Mouse (Mus musculus): ENCODE data around the gene Ins2. TPM values are rescaled to one million over a fixed set of nuclear protein-coding genes. Genes with fewer than 3 reads are reported as not detected.

Gene Ins2
- not detected in 2 replicates for polyA plus RNA-seq (2021; fragmentation: Nextera tagmentation)
- long read RNA-seq, experiment 1, partial matches to known transcripts = 0 of 1 reads
- long read RNA-seq, experiment 1, other reads (novel, unspliced or antisense) = 1 of 1 reads
- long read RNA-seq, experiment 2 = 0 reads

DNA sequence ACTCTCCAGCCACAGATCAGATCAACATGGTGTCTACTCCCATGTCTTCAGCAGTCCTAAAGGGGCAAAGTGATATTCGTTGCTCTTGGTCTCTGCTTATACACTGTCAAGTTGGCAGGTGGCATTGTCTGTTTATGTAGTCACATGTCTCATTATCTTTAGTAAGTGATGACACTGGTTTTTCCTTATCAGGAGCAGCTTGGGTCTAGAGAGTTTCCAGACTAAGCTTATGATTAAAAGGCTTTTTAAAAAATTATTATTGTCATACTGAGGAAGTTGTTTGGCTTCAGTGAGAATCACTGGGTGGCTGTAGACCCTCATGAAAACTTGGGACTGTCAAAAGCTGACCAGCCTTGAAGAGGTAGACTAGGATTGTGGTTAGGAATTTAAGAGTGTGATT lies at the start of gene Ins2:
Gene Ins2, minus strand, starts transcription at position 101 of the 400 bp plus-strand sequence.

DNA sequence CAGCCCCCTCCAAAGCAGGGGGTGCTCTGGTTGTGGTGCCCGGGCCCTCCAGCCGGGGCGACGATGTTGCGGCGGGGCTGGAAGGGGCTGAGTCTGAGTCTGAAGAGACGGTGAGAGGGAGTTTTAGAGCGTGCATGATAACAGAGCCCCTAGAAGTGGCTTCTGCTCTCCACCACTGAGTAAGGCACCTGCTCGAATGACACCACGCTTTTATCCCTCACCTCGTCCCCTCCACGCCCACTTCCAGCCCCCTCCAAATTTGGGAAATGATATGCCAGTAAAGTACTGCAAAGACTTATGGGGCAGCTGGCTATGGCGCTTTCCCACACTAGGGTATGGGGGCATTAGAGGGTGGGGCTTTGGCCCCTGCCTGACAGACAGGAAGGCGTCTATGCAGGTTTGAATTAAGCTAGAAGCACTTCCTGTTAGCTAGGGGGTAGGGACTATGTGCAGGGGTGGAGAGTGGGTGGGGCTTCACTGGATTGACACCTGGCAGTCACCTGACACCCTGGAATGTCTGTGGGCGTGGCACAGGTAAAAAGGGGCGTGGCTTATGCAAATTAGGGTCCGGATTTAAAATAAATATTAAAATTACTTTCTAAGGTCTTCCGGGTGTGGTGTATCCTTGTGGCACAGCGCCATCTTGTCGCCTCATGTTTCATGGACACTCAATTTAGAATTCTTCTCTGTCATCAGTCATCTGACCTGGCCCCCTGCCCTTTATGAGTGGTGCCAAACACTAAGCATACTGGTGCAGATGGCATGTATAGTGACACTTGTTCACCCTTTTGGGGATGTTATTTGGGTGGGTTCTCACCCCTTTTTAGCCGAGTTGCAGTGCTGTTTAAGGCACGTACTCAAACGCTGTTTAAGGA lies 73.2 kb downstream of the Ins2 start, which contains the start of gene Gm49394:
Gene Gm49394, minus strand, starts transcription at position 192 of the 875 bp plus-strand sequence.

DNA sequence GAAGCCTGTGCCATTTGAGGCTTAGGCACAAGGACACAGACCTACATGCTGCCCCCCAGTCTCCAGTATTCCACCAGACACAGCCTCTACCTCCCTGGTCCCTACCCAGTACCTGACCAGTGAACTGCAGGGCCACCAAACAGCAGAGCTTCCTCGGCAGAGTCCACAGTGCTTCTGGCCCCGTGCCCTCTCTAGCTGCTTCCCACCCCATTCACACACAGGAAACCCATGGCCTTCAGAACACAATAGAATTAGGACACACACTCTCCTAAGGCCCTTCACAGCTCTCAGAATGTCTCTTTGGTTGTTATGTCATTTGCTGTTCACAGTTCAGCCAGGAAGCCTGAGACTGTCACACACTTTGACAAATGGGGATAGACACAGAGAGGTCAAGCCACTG lies 76.5 kb downstream of the Ins2 start, which contains the start of gene Igf2:
Gene Igf2, minus strand, starts transcription at position 158 of the 400 bp plus-strand sequence.

Other genes with a start within 250 kb of the Ins2 start
- gene Tnnt3, start 244.5 kb downstream of the Ins2 start, polyA plus RNA-seq (2021; fragmentation: Nextera tagmentation) = 0.30 TPM in 1 of 2 replicates, not detected in the other
- gene Mrpl23, start 210.7 kb downstream of the Ins2 start, polyA plus RNA-seq (2021; fragmentation: Nextera tagmentation) = 30.3 and 54.8 TPM in 2 replicates
- gene Igf2, start 76.6 kb downstream of the Ins2 start, polyA plus RNA-seq (2021; fragmentation: Nextera tagmentation) = 5.7 and 16.9 TPM in 2 replicates
- gene Gm49394, start 73.4 kb downstream of the Ins2 start, polyA plus RNA-seq (2021; fragmentation: Nextera tagmentation) = 0.03 TPM in 1 of 2 replicates, not detected in the other
- 3.0 and 3.4 TPM in 2 replicates for gene Th, start 187.7 kb upstream of the Ins2 start, polyA plus RNA-seq (2021; fragmentation: Nextera tagmentation)
- 0.25 and 0.33 TPM in 2 replicates for gene Ascl2, start 225.9 kb upstream of the Ins2 start, polyA plus RNA-seq (2021; fragmentation: Nextera tagmentation)